Mouse (Mus musculus): ENCODE data around the gene Cbfa2t2. TPM values are rescaled to one million over a fixed set of nuclear protein-coding genes. Genes with fewer than 3 reads are reported as not detected.
A peak's percentile ranks its signal among the peaks of the same experiment; 100 is the strongest.

Cbfa2t2 gene
- total RNA-seq, 2 experiments from 2014 or later, result 40.5 to 52.0 TPM

- intact Hi-C loops (cut with DNase I), result loop anchor here (2.0 to 5.0 kb wide), 2 partner anchors 30 to 57 kb away; partner anchors contain the start of genes 4930519P11Rik and Zfp341
- DNase-seq (ENCODE audit: low spot score in 2 of 2), result peak; percentile 64 to 88
Measured at GRCm38 (mm10) chr2:154555235-154555634, 119.0 kb downstream of the Cbfa2t2 start.

GRCm38 (mm10) chr2:154557184-154557832, 121.0 kb downstream of the Cbfa2t2 start:
- intact Hi-C loops (cut with DNase I), result loop anchor here (5.0 kb wide), 1 partner anchor 55 kb away; the partner anchor contains the start of genes 4930519P11Rik and Zfp341
- peak in 1 of 2 experiments; percentile 62 for DNase-seq (ENCODE audit: low spot score in 2 of 2)

GRCm38 (mm10) chr2:154558264-154559039, 122.2 kb downstream of the Cbfa2t2 start, which contains the start of gene Necab3:
Necab3 (minus strand) TSS chr2:154558890.
- intact Hi-C loops (cut with DNase I), result loop anchor here (5.0 kb wide), 1 partner anchor 54 kb away; the partner anchor contains the start of genes 4930519P11Rik and Zfp341
- DNase-seq (ENCODE audit: low spot score in 2 of 2), result peak; percentile 60 to 72

GRCm38 (mm10) chr2:154563612-154564170, 127.4 kb downstream of the Cbfa2t2 start:
- DNase-seq (ENCODE audit: low spot score in 2 of 2), result no peak
- intact Hi-C loops (cut with DNase I), result no loop called here

GRCm38 (mm10) chr2:154565562-154565961, 129.3 kb downstream of the Cbfa2t2 start:
- intact Hi-C loops (cut with DNase I), result no loop called here
- no peak for DNase-seq (ENCODE audit: low spot score in 2 of 2)

GRCm38 (mm10) chr2:154566641-154567040, 130.4 kb downstream of the Cbfa2t2 start:
- intact Hi-C loops (cut with DNase I), result no loop called here
- DNase-seq (ENCODE audit: low spot score in 2 of 2), result no peak

GRCm38 (mm10) chr2:154567766-154568165, 131.5 kb downstream of the Cbfa2t2 start:
- intact Hi-C loops (cut with DNase I), result no loop called here
- no peak for DNase-seq (ENCODE audit: low spot score in 2 of 2)

- no peak for DNase-seq (ENCODE audit: low spot score in 2 of 2)
- intact Hi-C loops (cut with DNase I), result no loop called here
Measured at GRCm38 (mm10) chr2:154568329-154569070, 132.2 kb downstream of the Cbfa2t2 start.

GRCm38 (mm10) chr2:154569071-154569748, 132.9 kb downstream of the Cbfa2t2 start:
- intact Hi-C loops (cut with DNase I), result no loop called here
- peak; percentile 55 to 66 for DNase-seq (ENCODE audit: low spot score in 2 of 2)

GRCm38 (mm10) chr2:154569836-154570286, 133.6 kb downstream of the Cbfa2t2 start, which contains the start of gene E2f1:
E2f1 (minus strand) TSS chr2:154569892.
- peak; percentile 93 to 95 for DNase-seq (ENCODE audit: low spot score in 2 of 2)
- intact Hi-C loops (cut with DNase I), result no loop called here

GRCm38 (mm10) chr2:154570666-154571065, 134.4 kb downstream of the Cbfa2t2 start:
- no peak for DNase-seq (ENCODE audit: low spot score in 2 of 2)
- intact Hi-C loops (cut with DNase I), result no loop called here

- intact Hi-C loops (cut with DNase I), result no loop called here
- DNase-seq (ENCODE audit: low spot score in 2 of 2), result no peak
Measured at GRCm38 (mm10) chr2:154571266-154571665, 135.0 kb downstream of the Cbfa2t2 start.

GRCm38 (mm10) chr2:154571976-154572375, 135.7 kb downstream of the Cbfa2t2 start:
- no peak for DNase-seq (ENCODE audit: low spot score in 2 of 2)
- intact Hi-C loops (cut with DNase I), result no loop called here

- intact Hi-C loops (cut with DNase I), result no loop called here
- no peak for DNase-seq (ENCODE audit: low spot score in 2 of 2)
Measured at GRCm38 (mm10) chr2:154572996-154573395, 136.7 kb downstream of the Cbfa2t2 start.

- DNase-seq (ENCODE audit: low spot score in 2 of 2), result no peak
- intact Hi-C loops (cut with DNase I), result no loop called here
Measured at GRCm38 (mm10) chr2:154574271-154574670, 138.0 kb downstream of the Cbfa2t2 start.

- intact Hi-C loops (cut with DNase I), result no loop called here
- no peak for DNase-seq (ENCODE audit: low spot score in 2 of 2)
Measured at GRCm38 (mm10) chr2:154576876-154577743, 140.8 kb downstream of the Cbfa2t2 start.

- intact Hi-C loops (cut with DNase I), result no loop called here
- no peak for DNase-seq (ENCODE audit: low spot score in 2 of 2)
Measured at GRCm38 (mm10) chr2:154577744-154578067, 141.4 kb downstream of the Cbfa2t2 start.

- intact Hi-C loops (cut with DNase I), result no loop called here
Measured at GRCm38 (mm10) chr2:154580586-154580985, 144.3 kb downstream of the Cbfa2t2 start.

More at GRCm38 (mm10) chr2:154580586-154580985, 144.3 kb downstream of the Cbfa2t2 start:
- no peak for DNase-seq (ENCODE audit: low spot score in 2 of 2)
